Mouse (Mus musculus): ENCODE measurements around the gene Gm28171.
"Not testable (repeated sequence)": the region's sequence is repeated elsewhere in the genome, so short reads cannot be mapped to it uniquely, and the experiment has no call there.

Gm28171 gene

GRCm38 (mm10) chrY:5793095-5793494 is at the start of gene Gm28171:
Gene Gm28171, plus strand, starts transcription at chrY:5793395.
- DNase-seq (ENCODE audit: low spot score) = not testable (repeated sequence)

Data from retina, embryonic 14.5 days (tissue).